Mouse (Mus musculus) MEL (cell line): ENCODE results near the gene Csrnp1. TPM values are rescaled to one million over a fixed set of nuclear protein-coding genes. Genes with fewer than 3 reads are reported as not detected.

ENCODE experiments used
- DNase-seq: peaks from one replicate; pipeline ENCODE4 v3.0.0; 2011; ENCODE audit warnings: low read depth, low spot score
- H3K27ac ChIP-seq: 2 replicates; pipeline ENCODE4 v1.5.1; 2012; ENCODE audit warnings: low read depth, mild to moderate bottlenecking, control low read depth, low read length, moderate library complexity; ENCODE audit not compliant: control insufficient read depth
- H3K27me3 ChIP-seq, 2 experiments: fragments of 150-350 bp in 1 of 2; sonication (generic) in 1 of 2; 2 replicates each; pipeline ENCODE4 v1.6.1; 2012; ENCODE audit warnings: low read length in 2 of 2, mild to moderate bottlenecking in 2 of 2, improper control_type of control experiment in 1 of 2, moderate library complexity in 1 of 2; ENCODE audit not compliant: insufficient read depth in 2 of 2, control insufficient read depth in 1 of 2
- H3K36me3 ChIP-seq, 2 experiments: 2 replicates each; pipeline ENCODE4 v1.6.1; 2012 to 2014; ENCODE audit warnings: low read length in 2 of 2, improper control_type of control experiment in 1 of 2, inconsistent platforms in 1 of 2, mild to moderate bottlenecking in 1 of 2; ENCODE audit not compliant: insufficient read depth in 2 of 2, control insufficient read depth in 1 of 2
- H3K4me1 ChIP-seq, 2 experiments: fragments of 150-350 bp in 1 of 2; sonication (generic) in 1 of 2; 2 replicates each; pipeline ENCODE4 v1.6.1; 2012; ENCODE audit warnings: low read length in 2 of 2, improper control_type of control experiment in 1 of 2, mild to moderate bottlenecking in 1 of 2; ENCODE audit not compliant: insufficient read depth in 2 of 2, control insufficient read depth in 1 of 2
- H3K4me3 ChIP-seq, 2 experiments: fragments of 150-350 bp in 1 of 2; sonication (generic) in 1 of 2; 2 replicates each; pipeline ENCODE4 v1.5.1; 2012; ENCODE audit warnings: low read depth in 2 of 2, low read length in 2 of 2, mild to moderate bottlenecking in 2 of 2, moderate library complexity in 2 of 2, control low read depth in 1 of 2, improper control_type of control experiment in 1 of 2; ENCODE audit not compliant: control insufficient read depth in 1 of 2, insufficient read depth in 1 of 2
- H3K79me2 ChIP-seq: 2 replicates; pipeline ENCODE4 v1.6.1; 2012; ENCODE audit warnings: mild to moderate bottlenecking, low read length, moderate library complexity; ENCODE audit not compliant: control insufficient read depth, poor library complexity, insufficient read depth
- H3K9ac ChIP-seq: 2 replicates; pipeline ENCODE4 v1.6.1; 2012; ENCODE audit warnings: low read depth, mild to moderate bottlenecking, control low read depth, low read length, moderate library complexity; ENCODE audit not compliant: control insufficient read depth, poor library complexity, severe bottlenecking
- H3K9me3 ChIP-seq: fragments of 150-350 bp; sonication (generic); replicated peaks from 2 replicates; pipeline ENCODE4 v1.6.1; 2012; ENCODE audit warnings: mild to moderate bottlenecking, low read length, improper control_type of control experiment, moderate library complexity; ENCODE audit not compliant: insufficient read depth
- BHLHE40 ChIP-seq: IDR thresholded peaks from 2 replicates; pipeline ENCODE4 v1.6.1; 2012; ENCODE audit warnings: low read depth, mild to moderate bottlenecking, inconsistent platforms, low read length, improper control_type of control experiment, borderline replicate concordance
- E2F4 ChIP-seq: IDR thresholded peaks from 2 replicates; pipeline ENCODE4 v1.6.1; 2011; ENCODE audit warnings: low read depth, low read length, improper control_type of control experiment, borderline replicate concordance
- EP300 ChIP-seq, 2 experiments: IDR thresholded peaks; 2 replicates each; pipeline ENCODE4 v1.6.1; 2011; ENCODE audit warnings: improper control_type of control experiment in 2 of 2, low read length in 2 of 2, low read depth in 1 of 2, mild to moderate bottlenecking in 1 of 2
- ETS1 ChIP-seq: IDR thresholded peaks from 2 replicates; pipeline ENCODE4 v1.6.1; 2012; ENCODE audit warnings: low read depth, mild to moderate bottlenecking, inconsistent platforms, low read length, improper control_type of control experiment, moderate library complexity
- MAFK ChIP-seq: IDR thresholded peaks from 2 replicates; pipeline ENCODE4 v1.6.1; 2011; ENCODE audit warnings: low read depth, mild to moderate bottlenecking, low read length, improper control_type of control experiment, borderline replicate concordance
- MAX ChIP-seq: IDR thresholded peaks from 2 replicates; pipeline ENCODE4 v1.6.1; 2011; ENCODE audit warnings: low read length, improper control_type of control experiment
- MAZ ChIP-seq: IDR thresholded peaks from 2 replicates; pipeline ENCODE4 v1.6.1; 2012; ENCODE audit warnings: low read depth, mild to moderate bottlenecking, inconsistent platforms, low read length, improper control_type of control experiment
- MYC ChIP-seq: IDR thresholded peaks from 2 replicates; pipeline ENCODE4 v1.6.1; 2011; ENCODE audit warnings: low read depth, mild to moderate bottlenecking, low read length, improper control_type of control experiment, moderate library complexity
- NRF1 ChIP-seq: IDR thresholded peaks from 2 replicates; pipeline ENCODE4 v1.6.1; 2014; ENCODE audit warnings: low read depth, mild to moderate bottlenecking, inconsistent platforms, low read length, improper control_type of control experiment, moderate library complexity; ENCODE audit not compliant: poor library complexity, insufficient read depth, severe bottlenecking
- POLR2A ChIP-seq, 2 experiments: IDR thresholded peaks; 2 replicates each; pipeline ENCODE4 v1.6.1; 2011 to 2012; ENCODE audit warnings: low read length in 2 of 2, mild to moderate bottlenecking in 2 of 2, control low read depth in 1 of 2, improper control_type of control experiment in 1 of 2, low read depth in 1 of 2, moderate library complexity in 1 of 2; ENCODE audit not compliant: control insufficient read depth in 1 of 2, insufficient read depth in 1 of 2, poor library complexity in 1 of 2
- POLR2AphosphoS2 ChIP-seq: IDR thresholded peaks from 2 replicates; pipeline ENCODE4 v1.6.1; 2011; ENCODE audit warnings: low read length, improper control_type of control experiment
- RAD21 ChIP-seq: IDR thresholded peaks from 2 replicates; pipeline ENCODE4 v1.6.1; 2011; ENCODE audit warnings: mild to moderate bottlenecking, low read depth, low read length, improper control_type of control experiment
- RCOR1 ChIP-seq: IDR thresholded peaks from 2 replicates; pipeline ENCODE4 v1.6.1; 2012; ENCODE audit warnings: low read depth, mild to moderate bottlenecking, inconsistent platforms, low read length, improper control_type of control experiment
- SMC3 ChIP-seq: IDR thresholded peaks from 2 replicates; pipeline ENCODE4 v1.6.1; 2011; ENCODE audit warnings: low read depth, low read length, improper control_type of control experiment
- TAL1 ChIP-seq: IDR thresholded peaks from 2 replicates; pipeline ENCODE4 v1.6.1; 2012; ENCODE audit warnings: mild to moderate bottlenecking, inconsistent platforms, low read length, moderate library complexity, mixed read lengths
- TBP ChIP-seq: IDR thresholded peaks from 2 replicates; pipeline ENCODE4 v1.8.0; 2011; ENCODE audit warnings: low read depth, low read length, improper control_type of control experiment
- UBTF ChIP-seq: IDR thresholded peaks from 2 replicates; pipeline ENCODE4 v1.6.1; 2012; ENCODE audit warnings: low read depth, mild to moderate bottlenecking, inconsistent platforms, low read length, improper control_type of control experiment, moderate library complexity, borderline replicate concordance; ENCODE audit not compliant: insufficient read depth
- USF1 ChIP-seq: IDR thresholded peaks from 2 replicates; pipeline ENCODE4 v1.6.1; 2014; ENCODE audit warnings: low read depth, mild to moderate bottlenecking, inconsistent platforms, low read length, improper control_type of control experiment, moderate library complexity
- ZNF384 ChIP-seq: IDR thresholded peaks from 2 replicates; pipeline ENCODE4 v1.6.1; 2012; ENCODE audit warnings: low read depth, mild to moderate bottlenecking, inconsistent platforms, low read length, improper control_type of control experiment
- polyA plus RNA-seq, 2 experiments: library from polyadenylated mRNA; stranded (reverse) in 1 of 2; unstranded in 1 of 2; fragments of >175 nt in 1 of 2; fragments of >200 nt in 1 of 2; gene quantifications; 2 replicates each; pipeline versions ENCODE4 v1.2.1 to v1.2.4; 2012; ENCODE audit warnings: low replicate concordance in 2 of 2, low read depth in 1 of 2; ENCODE audit not compliant: insufficient read length in 2 of 2, insufficient read depth in 1 of 2, missing spikeins in 1 of 2
- total RNA-seq: library from RNA; depleted of rRNA; stranded (reverse); fragments of 300-350 nt; gene quantifications from 2 replicates; pipeline ENCODE4 v1.2.3, GENCODE M21; 2012

Gene Csrnp1
- total and polyA plus RNA-seq, 3 experiments = 3.7 to 8.1 TPM; not detected in 1

GRCm38 (mm10) chr9:119979749-119980148 lies 4.7 kb downstream of the Csrnp1 start:
- peaks cover 11 to 25% of the 10 kb centered on the region in 2 experiments for H3K4me1 ChIP-seq
- DNase-seq = no peak
- no peak overlapping the region for H3K4me3 ChIP-seq
- no peak overlapping the region for H3K27ac ChIP-seq
- no peak overlapping the region for H3K9ac ChIP-seq
- TF ChIP-seq RAD21 (no peak), TBP (no peak), USF1 (no peak), MYC (no peak)
- H3K27me3 ChIP-seq = no peaks in the 10 kb centered on the region
- peaks cover 4 to 18% of the 10 kb centered on the region in 2 experiments for H3K36me3 ChIP-seq
- H3K79me2 ChIP-seq = peaks cover 7% of the 10 kb centered on the region
- no peaks in the 10 kb centered on the region for H3K9me3 ChIP-seq

GRCm38 (mm10) chr9:119978811-119979441 lies 5.5 kb downstream of the Csrnp1 start:
- peaks cover 7% of the 10 kb centered on the region for H3K79me2 ChIP-seq
- peaks cover 9 to 19% of the 10 kb centered on the region in 2 experiments for H3K4me1 ChIP-seq
- H3K27ac ChIP-seq = no peak overlapping the region
- H3K9ac ChIP-seq = no peak overlapping the region
- H3K9me3 ChIP-seq = no peaks in the 10 kb centered on the region
- no peaks in the 10 kb centered on the region for H3K27me3 ChIP-seq
- H3K36me3 ChIP-seq = peaks cover 6 to 16% of the 10 kb centered on the region in 2 experiments
- DNase-seq = no peak
- no peak overlapping the region for H3K4me3 ChIP-seq
- TF ChIP-seq USF1 (no peak), E2F4 (no peak), SMC3 (no peak), MAFK (no peak), MAZ (no peak), EP300 (IDR thresholded peaks at IDR 0.05; ENCODE audit: low read depth in 1 of 2, low read length in 2 of 2) (no peak), ZNF384 (no peak), POLR2AphosphoS2 (no peak), TBP (no peak), RCOR1 (no peak), MAX (no peak), ETS1 (no peak), TAL1 (no peak), BHLHE40 (no peak), NRF1 (no peak), UBTF (no peak), RAD21 (no peak), POLR2A (IDR thresholded peaks at IDR 0.05; ENCODE audit: control insufficient read depth in 1 of 2, insufficient read depth in 1 of 2, low read depth in 1 of 2, low read length in 2 of 2, poor library complexity in 1 of 2) (no peak)
